ENCODE assay signal across 21 mouse cellular contexts in the genomic region with DNA sequence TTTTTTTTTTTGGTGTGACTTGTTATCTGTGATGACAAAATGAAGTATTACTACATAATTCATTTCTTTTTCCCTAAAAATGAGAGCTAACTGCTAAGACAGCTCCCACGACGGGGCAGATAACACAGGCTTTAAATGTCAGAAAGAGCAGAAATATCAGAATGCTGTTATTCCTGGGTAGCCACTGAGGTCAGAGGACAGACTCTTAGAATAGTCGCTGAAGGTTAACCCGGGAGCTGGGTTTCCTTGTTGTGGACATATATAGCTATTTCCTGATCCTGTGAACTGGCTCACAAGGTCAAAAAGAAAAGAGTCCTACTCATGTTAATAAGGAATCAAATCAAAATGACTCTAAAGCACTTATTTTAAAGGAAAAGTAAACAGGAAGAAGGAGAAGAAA.
"Had no signal": no experiment of that assay in that cellular context is flagged by ENCODE, and none has a peak within 500 bp of the region (broad histone marks: within the 10 kb centered on the region; RNA-seq: fewer than 3 reads in every experiment).

No protein-coding gene starts in this region.

- H3K9ac ChIP-seq: intestine, embryonic 15.5 days; limb, embryonic 12.5 days; limb, embryonic 15.5 days; liver, embryonic 12.5 days; liver, embryonic 15.5 days; midbrain, embryonic 12.5 days; midbrain, embryonic 15.5 days; neural tube, embryonic 12.5 days; neural tube, embryonic 15.5 days had no signal

- ATAC-seq: liver, embryonic 12.5 days; midbrain, embryonic 15.5 days had no signal

- H3K36me3 ChIP-seq: intestine, embryonic 15.5 days; limb, embryonic 12.5 days; limb, embryonic 15.5 days; liver, embryonic 12.5 days; liver, embryonic 15.5 days; midbrain, embryonic 12.5 days; midbrain, embryonic 15.5 days; neural tube, embryonic 12.5 days; neural tube, embryonic 15.5 days had no signal

- H3K4me3 ChIP-seq: intestine, embryonic 15.5 days; limb, embryonic 12.5 days; limb, embryonic 15.5 days; liver, embryonic 12.5 days; liver, embryonic 15.5 days; midbrain, embryonic 12.5 days; midbrain, embryonic 15.5 days; neural tube, embryonic 12.5 days; neural tube, embryonic 15.5 days had no signal

- H3K27me3 ChIP-seq: intestine, embryonic 15.5 days; limb, embryonic 12.5 days; limb, embryonic 15.5 days; liver, embryonic 12.5 days; liver, embryonic 15.5 days; midbrain, embryonic 12.5 days; midbrain, embryonic 15.5 days; neural tube, embryonic 12.5 days; neural tube, embryonic 15.5 days had no signal

- H3K4me2 ChIP-seq: intestine, embryonic 15.5 days; limb, embryonic 12.5 days; limb, embryonic 15.5 days; liver, embryonic 12.5 days; liver, embryonic 15.5 days; midbrain, embryonic 12.5 days; midbrain, embryonic 15.5 days; neural tube, embryonic 12.5 days; neural tube, embryonic 15.5 days had no signal

- H3K9me3 ChIP-seq: intestine, embryonic 15.5 days; limb, embryonic 12.5 days; limb, embryonic 15.5 days; liver, embryonic 12.5 days; liver, embryonic 15.5 days; midbrain, embryonic 12.5 days; midbrain, embryonic 15.5 days; neural tube, embryonic 12.5 days; neural tube, embryonic 15.5 days had no signal

- H3K4me1 ChIP-seq: limb, embryonic 12.5 days; limb, embryonic 15.5 days; liver, embryonic 15.5 days; midbrain, embryonic 12.5 days; midbrain, embryonic 15.5 days; neural tube, embryonic 12.5 days; neural tube, embryonic 15.5 days had no signal

- H3K27ac ChIP-seq: intestine, embryonic 15.5 days; limb, embryonic 12.5 days; limb, embryonic 15.5 days; liver, embryonic 12.5 days; liver, embryonic 15.5 days; macrophage; midbrain, embryonic 12.5 days; midbrain, embryonic 15.5 days; neural tube, embryonic 12.5 days; neural tube, embryonic 15.5 days; stomach, postnatal 0 days had no signal

- DNase-seq: kidney, postnatal 25 days; left cerebral cortex, postnatal 4 days; lung, adult 2 months; lung, postnatal 10 days; right cerebral cortex, adult 18-20 months; right cerebral cortex, postnatal 14 days; right cerebral cortex, postnatal 4 days; thymus, adult 2 months; thymus, postnatal 14 days; thymus, postnatal 4 days had no signal
